Mouse (Mus musculus) testis, adult 10 weeks (tissue): ENCODE data around the gene Pabpc4. TPM values are rescaled to one million over a fixed set of nuclear protein-coding genes. Genes with fewer than 3 reads are reported as not detected.

ENCODE experiments used
- polyA plus RNA-seq: library from polyadenylated mRNA; stranded (reverse); fragments of 350-450 nt; fragmentation: Illumina TruSeq; extraction: RNeasy Lipid Tissue Mini Kit (QIAGEN cat#74804); gene quantifications from one replicate; pipeline ENCODE4 v1.2.3, GENCODE M21; 2014; ENCODE audit warnings: low read depth, low replicate concordance

The Pabpc4 gene
- polyA plus RNA-seq: 4.1 TPM

DNA sequence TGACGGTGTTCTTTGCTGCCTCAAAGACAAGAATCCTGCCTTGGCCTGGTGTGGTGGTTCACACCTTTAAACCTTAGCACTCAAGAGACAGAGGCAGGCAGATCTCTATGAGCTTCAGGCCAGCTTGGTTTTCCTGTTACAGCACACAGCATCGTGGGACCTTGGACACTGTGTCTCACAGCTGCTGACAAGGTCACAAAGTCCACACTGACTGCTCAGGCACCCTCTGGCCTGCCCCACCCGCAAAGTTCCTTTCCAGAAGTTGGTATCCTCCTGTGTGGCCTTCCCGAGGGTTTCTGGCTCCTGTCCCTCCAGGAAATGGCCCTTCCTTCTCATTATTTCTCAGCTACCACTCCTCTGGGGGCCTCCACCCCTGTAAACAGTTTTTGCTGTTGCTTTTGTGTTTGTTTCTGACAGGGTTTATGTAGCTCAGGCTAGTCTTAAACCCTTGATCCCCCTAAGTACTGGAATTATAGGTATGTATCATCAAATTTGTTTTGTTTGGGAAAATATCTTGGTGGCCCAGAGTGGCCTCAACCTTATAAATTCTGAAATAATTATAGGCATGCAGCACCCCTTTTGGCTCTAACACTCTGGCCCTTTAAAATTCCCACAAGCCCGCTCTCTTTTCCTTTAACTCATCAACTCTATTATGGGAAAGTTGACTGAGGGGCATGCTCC is at the start of gene Pabpc4:
Gene Pabpc4 (plus strand): TSS at position 631 of the 681 bp plus-strand sequence.

DNA sequence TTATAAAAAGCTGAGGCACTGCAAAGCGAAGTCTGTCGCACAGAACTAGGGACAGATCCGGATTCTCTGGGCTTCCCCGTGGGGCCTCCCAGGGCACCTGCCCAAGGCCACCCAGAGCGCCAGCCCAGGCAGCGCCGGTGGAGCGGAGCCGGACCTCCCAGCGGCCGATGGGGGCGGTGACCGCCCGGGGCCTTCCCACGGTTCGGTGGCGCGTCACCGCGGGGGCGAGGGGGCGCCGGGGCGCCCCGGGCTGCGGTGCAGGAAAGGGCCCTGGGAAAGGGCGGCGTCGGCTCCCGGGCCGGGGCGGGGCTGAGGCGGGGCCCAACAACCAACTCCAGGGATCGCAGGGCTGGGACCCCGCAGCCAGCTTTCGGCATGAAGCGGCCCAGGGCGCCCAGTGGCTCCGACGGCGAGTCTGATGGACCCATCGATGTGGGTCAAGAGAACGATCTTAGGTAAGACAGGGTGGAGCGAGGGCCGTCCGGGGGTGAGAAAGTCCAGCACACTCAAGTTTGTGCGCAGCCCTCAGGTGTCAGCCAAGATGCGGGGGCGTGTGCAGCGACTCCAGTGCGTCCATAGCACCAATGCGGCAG is 28.6 kb upstream of the Pabpc4 start, which contains the start of gene Heyl:
Gene Heyl (plus strand): TSS at position 65 of the 593 bp plus-strand sequence.

DNA sequence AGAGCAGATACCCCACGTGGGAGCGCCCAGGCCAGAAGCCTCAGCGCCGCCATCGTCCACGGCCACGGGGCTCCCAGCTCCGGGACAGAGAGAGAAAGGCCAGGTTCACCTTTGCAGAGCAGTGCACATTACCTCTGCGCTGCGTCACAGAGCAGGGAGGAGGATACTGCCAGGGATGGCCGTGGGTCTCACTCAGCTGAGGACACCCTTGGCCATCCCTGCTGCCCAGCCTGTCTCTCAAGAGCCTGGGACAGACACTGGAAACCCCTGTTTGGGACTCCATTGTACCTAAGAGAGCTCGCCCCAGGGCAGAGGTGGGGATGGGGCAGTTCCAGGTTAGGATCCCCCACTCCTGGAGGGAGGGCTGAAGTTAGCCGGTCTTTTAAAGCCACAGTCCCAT is 61.4 kb downstream of the Pabpc4 start, which contains the start of gene Oxct2a:
Gene Oxct2a (minus strand): TSS at position 101 of the 400 bp plus-strand sequence.

DNA sequence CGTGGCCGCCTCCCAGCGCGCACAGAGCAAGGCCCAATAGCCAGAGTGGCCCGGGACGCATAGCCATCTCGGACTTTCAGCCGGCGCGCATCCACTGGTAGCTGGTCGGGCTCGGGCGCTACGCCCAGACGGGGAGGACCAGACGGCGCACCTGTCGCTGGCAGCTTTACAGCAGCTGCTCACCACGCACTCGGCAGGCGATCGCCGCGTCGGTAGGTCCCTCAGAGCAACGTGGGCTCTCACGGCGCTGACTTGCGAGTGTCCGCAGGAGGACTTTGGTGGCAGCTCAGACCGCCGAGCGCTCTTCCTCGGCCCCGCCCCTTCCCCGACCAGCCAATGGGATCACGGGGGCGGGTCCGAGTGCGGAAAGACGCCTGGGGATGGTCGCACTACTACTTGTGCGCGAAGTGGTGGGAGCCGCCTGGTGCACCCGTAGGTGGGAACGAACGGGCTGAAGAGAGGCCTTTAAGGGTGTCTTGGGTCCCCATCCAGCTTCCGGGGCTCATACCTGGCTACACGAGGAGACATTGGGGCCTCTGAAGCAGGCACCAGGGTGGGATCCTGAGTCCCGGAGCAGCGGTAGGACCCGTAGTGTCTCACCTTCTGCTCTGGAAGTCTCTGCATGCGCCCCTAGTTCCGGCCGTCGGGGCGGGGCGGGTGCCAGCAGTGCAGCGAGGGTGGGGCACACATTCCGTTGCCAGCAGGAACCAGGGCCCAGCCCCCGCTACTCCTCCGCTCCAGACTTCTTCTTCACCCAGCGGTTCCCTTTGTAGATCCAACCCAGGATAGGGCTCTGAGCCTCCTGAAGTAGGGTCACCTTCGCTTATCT is 80.7 kb downstream of the Pabpc4 start, which contains the start of gene Bmp8a:
Gene Bmp8a (minus strand): TSS at position 611 of the 829 bp plus-strand sequence.

Other genes with a start within 250 kb of the Pabpc4 start
- 8.9 TPM for gene Trit1, start 245.8 kb upstream of the Pabpc4 start, polyA plus RNA-seq
- gene Bmp8b, start 157.2 kb upstream of the Pabpc4 start, polyA plus RNA-seq: 1.1 TPM
- 7.1 TPM for gene Oxct2b, start 146.1 kb upstream of the Pabpc4 start, polyA plus RNA-seq
- 11.0 TPM for gene Ppie, start 122.4 kb upstream of the Pabpc4 start, polyA plus RNA-seq
- 4.0 TPM for gene Hpcal4, start 79.1 kb upstream of the Pabpc4 start, polyA plus RNA-seq
- gene Nt5c1a, start 60.8 kb upstream of the Pabpc4 start, polyA plus RNA-seq: not detected
- gene Heyl, start 28.8 kb upstream of the Pabpc4 start, polyA plus RNA-seq: 0.48 TPM
- gene Oxct2a, start 61.3 kb downstream of the Pabpc4 start, polyA plus RNA-seq: 4.8 TPM
- gene Bmp8a, start 80.9 kb downstream of the Pabpc4 start, polyA plus RNA-seq: 0.73 TPM